11 mouse cellular contexts compared by ENCODE assay signal in the genomic region with DNA sequence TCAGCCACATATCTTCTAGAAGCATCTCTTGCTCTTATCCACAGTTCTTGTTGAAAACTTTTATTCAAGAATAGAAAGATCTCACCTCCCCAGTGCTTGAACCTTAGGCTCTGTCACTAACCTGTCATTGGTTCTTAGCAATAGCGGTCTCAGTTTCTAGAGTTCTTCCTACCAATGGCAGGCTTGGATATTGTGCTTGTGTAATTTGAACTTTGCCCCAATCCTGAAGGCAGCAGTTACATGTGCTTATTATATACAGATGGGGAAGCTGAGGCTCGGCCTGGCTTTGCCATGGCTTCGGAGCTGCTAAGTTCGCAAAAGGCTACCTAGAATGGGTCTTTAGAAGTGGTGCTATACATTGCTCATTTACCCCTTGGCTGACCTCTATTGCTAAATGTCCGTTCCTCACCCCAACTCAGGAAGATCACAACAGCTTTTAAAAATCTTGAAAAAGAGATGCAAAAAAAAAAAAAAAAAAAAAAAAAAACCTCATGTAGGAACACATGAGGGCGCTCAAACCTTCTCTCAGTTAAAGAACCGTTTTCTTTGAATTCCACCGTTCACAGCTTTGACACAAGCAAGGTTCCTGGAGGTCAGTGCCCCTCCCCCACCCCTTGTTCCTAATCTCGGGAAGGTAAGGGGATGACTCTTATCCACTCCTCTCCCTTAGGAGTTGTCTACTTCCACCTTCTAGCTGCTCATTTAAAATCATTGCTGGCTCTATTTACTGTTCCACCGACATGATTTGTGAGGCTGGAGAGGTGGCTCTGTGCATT. TPM values are rescaled to one million over a fixed set of nuclear protein-coding genes. Genes with fewer than 3 reads are reported as not detected.
DNase-seq lines count a peak whose midpoint lies in the region; ATAC-seq and TF ChIP-seq lines count a peak whose summit lies in the region.
"Had no signal": no experiment of that assay in that cellular context is flagged by ENCODE, and none has a peak within 500 bp of the region (broad histone marks: within the 10 kb centered on the region; RNA-seq: fewer than 3 reads in every experiment).

No protein-coding gene starts in this region.

- H3K27me3 ChIP-seq in forebrain, embryonic 13.5 days = no peaks in the 10 kb centered on the region
- no peaks in the 10 kb centered on the region for H3K27me3 ChIP-seq in forebrain, embryonic 15.5 days
- H3K27me3 ChIP-seq in liver, embryonic 14.5 days (ENCODE audit: control insufficient read depth, insufficient read depth, low read length) = no peaks in the 10 kb centered on the region
- no peaks in the 10 kb centered on the region for H3K27me3 ChIP-seq in liver, embryonic 11.5 days (replicated peaks; ENCODE audit: control insufficient read depth, insufficient read depth, low read length)
- no peaks in the 10 kb centered on the region for H3K27me3 ChIP-seq in midbrain, postnatal 0 days (ENCODE audit: insufficient read depth, low read length)
- H3K27me3 ChIP-seq: heart, embryonic 15.5 days; midbrain, embryonic 12.5 days had no signal

- peak; percentile 2; the same call in 1 of the 2 replicates for TF ChIP-seq CTCF in liver, embryonic 14.5 days (IDR thresholded peaks at IDR 0.05; ENCODE audit: low read depth)
- peak; percentile 55 for TF ChIP-seq CTCF in midbrain, postnatal 0 days (IDR thresholded peaks at IDR 0.05)

- intact Hi-C loops in heart, postnatal 25 days (cut with DNase I) = loop anchor here (2.0 to 5.0 kb wide), 2 partner anchors 32 to 111 kb away; no protein-coding TSS in a partner anchor
- intact Hi-C loops in heart, postnatal 14 days (cut with DNase I) = loop anchor here (10.0 kb wide), 1 partner anchor 104 kb away; no protein-coding TSS in a partner anchor

- no peaks in the 10 kb centered on the region for H3K9me3 ChIP-seq in forebrain, embryonic 13.5 days (replicated peaks)
- H3K9me3 ChIP-seq in forebrain, embryonic 15.5 days = no peaks in the 10 kb centered on the region
- no peaks in the 10 kb centered on the region for H3K9me3 ChIP-seq in liver, embryonic 14.5 days (ENCODE audit: control insufficient read depth, low read length)
- H3K9me3 ChIP-seq in liver, embryonic 11.5 days (ENCODE audit: control insufficient read depth, low read length) = no peaks in the 10 kb centered on the region
- H3K9me3 ChIP-seq in midbrain, postnatal 0 days (ENCODE audit: low read length) = no peaks in the 10 kb centered on the region
- H3K9me3 ChIP-seq: heart, embryonic 15.5 days; midbrain, embryonic 12.5 days had no signal

- peaks cover 6% of the 10 kb centered on the region for H3K4me1 ChIP-seq in forebrain, embryonic 13.5 days
- H3K4me1 ChIP-seq in forebrain, embryonic 15.5 days = no peaks in the 10 kb centered on the region
- no peaks in the 10 kb centered on the region for H3K4me1 ChIP-seq in liver, embryonic 14.5 days (replicated peaks; ENCODE audit: control insufficient read depth in 2 of 2, insufficient read depth in 2 of 2, low read length in 1 of 2)
- no peaks in the 10 kb centered on the region for H3K4me1 ChIP-seq in liver, embryonic 11.5 days (replicated peaks; ENCODE audit: control insufficient read depth, insufficient read depth, low read length)
- H3K4me1 ChIP-seq in midbrain, postnatal 0 days (ENCODE audit: insufficient read depth, low read length) = no peaks in the 10 kb centered on the region
- H3K4me1 ChIP-seq: heart, embryonic 15.5 days had no signal

- H3K4me2 ChIP-seq in forebrain, embryonic 13.5 days = no peak overlapping the region
- H3K4me2 ChIP-seq in forebrain, embryonic 15.5 days (replicated peaks) = no peak overlapping the region
- no peak overlapping the region for H3K4me2 ChIP-seq in liver, embryonic 14.5 days (ENCODE audit: low read depth)
- H3K4me2 ChIP-seq in liver, embryonic 11.5 days = no peak overlapping the region
- no peak overlapping the region for H3K4me2 ChIP-seq in midbrain, postnatal 0 days (ENCODE audit: low read depth, low read length, poor library complexity, severe bottlenecking)
- H3K4me2 ChIP-seq: heart, embryonic 15.5 days; midbrain, embryonic 12.5 days had no signal

- WGBS in forebrain, embryonic 13.5 days = 50% methylated on average over 10 of the region's 10 CpGs
- 49% methylated on average over 10 of the region's 10 CpGs for WGBS in forebrain, embryonic 15.5 days
- 39% methylated on average over 10 of the region's 10 CpGs for WGBS in liver, embryonic 14.5 days (ENCODE audit: insufficient replicate concordance)
- 44% methylated on average over 10 of the region's 10 CpGs for WGBS in liver, embryonic 11.5 days
- WGBS in midbrain, postnatal 0 days = 49% methylated on average over 10 of the region's 10 CpGs

- no peaks in the 10 kb centered on the region for H3K36me3 ChIP-seq in forebrain, embryonic 13.5 days (ENCODE audit: poor library complexity, severe bottlenecking)
- H3K36me3 ChIP-seq in forebrain, embryonic 15.5 days = no peaks in the 10 kb centered on the region
- H3K36me3 ChIP-seq in liver, embryonic 14.5 days (replicated peaks; ENCODE audit: control insufficient read depth, insufficient read depth, low read depth) = no peaks in the 10 kb centered on the region
- no peaks in the 10 kb centered on the region for H3K36me3 ChIP-seq in liver, embryonic 11.5 days (ENCODE audit: control insufficient read depth, insufficient read depth, low read length)
- H3K36me3 ChIP-seq in midbrain, postnatal 0 days (ENCODE audit: insufficient read depth, low read length) = no peaks in the 10 kb centered on the region
- H3K36me3 ChIP-seq: heart, embryonic 15.5 days; midbrain, embryonic 12.5 days had no signal

- H3K4me3 ChIP-seq in forebrain, embryonic 13.5 days = no peak overlapping the region
- no peak overlapping the region for H3K4me3 ChIP-seq in forebrain, embryonic 15.5 days
- no peak overlapping the region for H3K4me3 ChIP-seq in liver, embryonic 14.5 days (ENCODE audit: insufficient read depth in 1 of 2, low read depth in 2 of 2, low read length in 2 of 2)
- H3K4me3 ChIP-seq in liver, embryonic 11.5 days (ENCODE audit: low read depth, low read length) = no peak overlapping the region
- H3K4me3 ChIP-seq in midbrain, postnatal 0 days (ENCODE audit: low read depth, low read length) = no peak overlapping the region
- H3K4me3 ChIP-seq: erythroblast, embryonic 14.5 days; heart, embryonic 15.5 days; midbrain, embryonic 12.5 days had no signal

- ATAC-seq in forebrain, embryonic 13.5 days = peak; percentile 24; the same call in 1 of the 2 replicates
- ATAC-seq in forebrain, embryonic 15.5 days (replicated peaks) = no peak
- no peak for ATAC-seq in liver, embryonic 14.5 days (ENCODE audit: insufficient read depth)
- no peak for ATAC-seq in liver, embryonic 11.5 days (replicated peaks; ENCODE audit: low FRiP score)
- ATAC-seq in midbrain, postnatal 0 days (ENCODE audit: low FRiP score) = no peak

- TF ChIP-seq EP300 in liver, embryonic 14.5 days (IDR thresholded peaks at IDR 0.05; ENCODE audit: low read depth) = no peak

- no peak for DNase-seq in liver, embryonic 14.5 days (ENCODE audit: low read depth in 3 of 3, low spot score in 3 of 3)
- no peak for DNase-seq in liver, embryonic 11.5 days (ENCODE audit: low spot score)
- DNase-seq in brain, adult 2 months (ENCODE audit: low read depth, low spot score) = peak; percentile 70
- DNase-seq in midbrain, postnatal 0 days (ENCODE audit: low spot score) = peak; percentile 69
- no peak for DNase-seq in heart, postnatal 25 days (ENCODE audit: low spot score)
- no peak for DNase-seq in heart, postnatal 14 days

- H3K27ac ChIP-seq in forebrain, embryonic 13.5 days = no peak overlapping the region
- H3K27ac ChIP-seq in forebrain, embryonic 15.5 days (replicated peaks) = no peak overlapping the region
- no peak overlapping the region for H3K27ac ChIP-seq in liver, embryonic 14.5 days
- no peak overlapping the region for H3K27ac ChIP-seq in liver, embryonic 11.5 days (ENCODE audit: low read depth, low read length)
- no peak overlapping the region for H3K27ac ChIP-seq in midbrain, postnatal 0 days (ENCODE audit: low read depth, low read length)
- H3K27ac ChIP-seq: heart, embryonic 15.5 days; midbrain, embryonic 12.5 days had no signal

- H3K9ac ChIP-seq in forebrain, embryonic 13.5 days = no peak overlapping the region
- H3K9ac ChIP-seq in forebrain, embryonic 15.5 days (replicated peaks) = no peak overlapping the region
- no peak overlapping the region for H3K9ac ChIP-seq in liver, embryonic 14.5 days (replicated peaks)
- H3K9ac ChIP-seq in liver, embryonic 11.5 days (ENCODE audit: low read depth, low read length) = no peak overlapping the region
- H3K9ac ChIP-seq in midbrain, postnatal 0 days (replicated peaks; ENCODE audit: low read length, poor library complexity, severe bottlenecking) = no peak overlapping the region
- H3K9ac ChIP-seq: heart, embryonic 15.5 days; midbrain, embryonic 12.5 days had no signal

RNA-seq across cellular contexts. Expression of a gene that starts 18.9 kb away (rescaled TPM):
- 11.8 and 12.6 TPM in 2 replicates for polyA plus RNA-seq in forebrain, embryonic 13.5 days (2015; fragmentation: Nextera tagmentation; extraction: Ambion mirVana)
- 14.1 and 14.4 TPM in 2 replicates for polyA plus RNA-seq in forebrain, embryonic 15.5 days (2015; fragmentation: Nextera tagmentation; extraction: Ambion mirVana)
- 1.6 and 1.9 TPM in 2 replicates for polyA plus RNA-seq in liver, embryonic 14.5 days (2012; rRNA removed)
- 1.6 and 2.3 TPM in 2 replicates for polyA plus RNA-seq in liver, embryonic 14.5 days (2014; fragmentation: Nextera tagmentation; extraction: Ambion mirVana)
- 3.5 and 3.8 TPM in 2 replicates for polyA plus RNA-seq in liver, embryonic 11.5 days (2014; fragmentation: Nextera tagmentation; extraction: Ambion mirVana)
- total RNA-seq in midbrain, postnatal 0 days (2014; rRNA removed) = 40.5 and 41.5 TPM in 2 replicates
- polyA plus RNA-seq in midbrain, postnatal 0 days (2015; fragmentation: Nextera tagmentation; extraction: Ambion mirVana) = 12.9 and 13.3 TPM in 2 replicates
- under 1 TPM; 0.16 to 0.20 TPM for total RNA-seq in heart, postnatal 25 days (2021)
- under 1 TPM; 0.12 to 0.34 TPM for total RNA-seq in heart, postnatal 14 days (2021)

RNA-seq across cellular contexts. Expression of a gene that starts 37.7 kb away (rescaled TPM):
- 11.3 and 13.2 TPM in 2 replicates for polyA plus RNA-seq in forebrain, embryonic 13.5 days (2015; fragmentation: Nextera tagmentation; extraction: Ambion mirVana)
- polyA plus RNA-seq in forebrain, embryonic 15.5 days (2015; fragmentation: Nextera tagmentation; extraction: Ambion mirVana) = 7.2 and 7.8 TPM in 2 replicates
- 9.7 and 9.8 TPM in 2 replicates for polyA plus RNA-seq in liver, embryonic 14.5 days (2012; rRNA removed)
- polyA plus RNA-seq in liver, embryonic 14.5 days (2014; fragmentation: Nextera tagmentation; extraction: Ambion mirVana) = 12.7 and 13.6 TPM in 2 replicates
- polyA plus RNA-seq in liver, embryonic 11.5 days (2014; fragmentation: Nextera tagmentation; extraction: Ambion mirVana) = 24.3 and 25.9 TPM in 2 replicates
- 4.5 and 9.4 TPM in 2 replicates for total RNA-seq in midbrain, postnatal 0 days (2014; rRNA removed)
- 4.2 and 4.8 TPM in 2 replicates for polyA plus RNA-seq in midbrain, postnatal 0 days (2015; fragmentation: Nextera tagmentation; extraction: Ambion mirVana)
- 10 to 100 TPM; 16.4 to 17.3 TPM for total RNA-seq in heart, postnatal 25 days (2021)
- 10 to 100 TPM; 25.5 to 27.5 TPM for total RNA-seq in heart, postnatal 14 days (2021)

Comparison
In these comparisons a context has a peak if more than half of its experiments do, and no peak if none do; other contexts are left out.
1. DNase-seq: peak in brain, adult 2 months (single experiment) and midbrain, postnatal 0 days (single experiment); none in liver, embryonic 14.5 days (0 of 3), liver, embryonic 11.5 days (single experiment), heart, postnatal 25 days (single experiment) and heart, postnatal 14 days (0 of 2).